Mouse (Mus musculus) myocyte (in vitro differentiated cells): ENCODE measurements around the gene Aip. TPM values are rescaled to one million over a fixed set of nuclear protein-coding genes. Genes with fewer than 3 reads are reported as not detected.
"Not testable (repeated sequence)": the region's sequence is repeated elsewhere in the genome, so short reads cannot be mapped to it uniquely, and the experiment has no call there.

Experiments used
- H3K27me3 ChIP-seq: one replicate; pipeline ENCODE4 v1.6.1; 2011; ENCODE audit not compliant: control insufficient read depth, insufficient read depth, insufficient read length
- H3K36me3 ChIP-seq: one replicate; pipeline ENCODE4 v1.6.1; 2011; ENCODE audit not compliant: control insufficient read depth, insufficient read depth
- H3K4me2 ChIP-seq: one replicate; pipeline ENCODE4 v1.6.1; 2011; ENCODE audit warnings: low read depth, control low read depth
- H3K4me3 ChIP-seq: one replicate; pipeline ENCODE4 v1.5.1; 2011; ENCODE audit warnings: mild to moderate bottlenecking, control low read depth, moderate library complexity
- H3K79me2 ChIP-seq: one replicate; pipeline ENCODE4 v1.6.1; 2011; ENCODE audit not compliant: control insufficient read depth, insufficient read depth
- H3ac ChIP-seq: one replicate; pipeline ENCODE4 v1.6.1; 2011; ENCODE audit not compliant: control insufficient read depth, insufficient read length
- CEBPB ChIP-seq: IDR thresholded peaks from 2 replicates; pipeline ENCODE4 v1.6.1; 2011; ENCODE audit warnings: mild to moderate bottlenecking, moderate library complexity; ENCODE audit not compliant: poor library complexity, insufficient read depth, severe bottlenecking
- E2F4 ChIP-seq: IDR thresholded peaks from one replicate; pipeline ENCODE4 v1.6.1; 2011; ENCODE audit warnings: mild to moderate bottlenecking, control low read depth, moderate library complexity; ENCODE audit not compliant: insufficient read depth
- MAX ChIP-seq: IDR thresholded peaks from one replicate; pipeline ENCODE4 v1.6.1; 2011; ENCODE audit warnings: low read depth, mild to moderate bottlenecking, control low read depth
- MYOD1 ChIP-seq, 3 experiments: IDR thresholded peaks; one replicate each; pipeline ENCODE4 v1.6.1; 2011; ENCODE audit warnings: control low read depth in 2 of 3, low read depth in 2 of 3, mild to moderate bottlenecking in 2 of 3, moderate library complexity in 1 of 3; ENCODE audit not compliant: insufficient read length in 2 of 3, control insufficient read depth in 1 of 3
- MYOG ChIP-seq, 3 experiments: IDR thresholded peaks; one replicate each; pipeline ENCODE4 v1.6.1; 2011; ENCODE audit warnings: control low read depth in 2 of 3, low read depth in 2 of 3, mild to moderate bottlenecking in 2 of 3; ENCODE audit not compliant: insufficient read length in 2 of 3, control insufficient read depth in 1 of 3, insufficient read depth in 1 of 3
- POLR2A ChIP-seq: IDR thresholded peaks from one replicate; pipeline ENCODE4 v1.6.1; 2011; ENCODE audit warnings: low read depth, mild to moderate bottlenecking, control low read depth, moderate library complexity; ENCODE audit not compliant: insufficient read length
- POLR2AphosphoS2 ChIP-seq: IDR thresholded peaks from one replicate; pipeline ENCODE4 v1.6.1; 2011; ENCODE audit warnings: low read depth, control low read depth; ENCODE audit not compliant: insufficient read length
- REST ChIP-seq: IDR thresholded peaks from one replicate; pipeline ENCODE4 v1.6.1; 2011; ENCODE audit warnings: mild to moderate bottlenecking, control low read depth, moderate library complexity; ENCODE audit not compliant: insufficient read depth, insufficient read length
- SRF ChIP-seq: IDR thresholded peaks from one replicate; pipeline ENCODE4 v1.6.1; 2011; ENCODE audit warnings: low read depth; ENCODE audit not compliant: control insufficient read depth, insufficient read length
- TCF12 ChIP-seq: IDR thresholded peaks from one replicate; pipeline ENCODE4 v1.6.1; 2011; ENCODE audit warnings: mild to moderate bottlenecking, control low read depth; ENCODE audit not compliant: poor library complexity, insufficient read depth, severe bottlenecking
- TCF3 ChIP-seq: IDR thresholded peaks from one replicate; pipeline ENCODE4 v1.6.1; 2011; ENCODE audit warnings: low read depth, control low read depth; ENCODE audit not compliant: insufficient read length
- USF1 ChIP-seq: IDR thresholded peaks from one replicate; pipeline ENCODE4 v1.6.1; 2011; ENCODE audit warnings: low read depth, mild to moderate bottlenecking, control low read depth, moderate library complexity
- polyA plus RNA-seq: library from polyadenylated mRNA; unstranded; fragments of >200 nt; fragmentation: generic; extraction: Trizol; gene quantifications from one replicate; pipeline ENCODE4 v1.2.1, GENCODE M21; 2012; ENCODE audit warnings: missing spikeins

The Aip gene
- polyA plus RNA-seq, 1 experiment, result 250 TPM

DNA sequence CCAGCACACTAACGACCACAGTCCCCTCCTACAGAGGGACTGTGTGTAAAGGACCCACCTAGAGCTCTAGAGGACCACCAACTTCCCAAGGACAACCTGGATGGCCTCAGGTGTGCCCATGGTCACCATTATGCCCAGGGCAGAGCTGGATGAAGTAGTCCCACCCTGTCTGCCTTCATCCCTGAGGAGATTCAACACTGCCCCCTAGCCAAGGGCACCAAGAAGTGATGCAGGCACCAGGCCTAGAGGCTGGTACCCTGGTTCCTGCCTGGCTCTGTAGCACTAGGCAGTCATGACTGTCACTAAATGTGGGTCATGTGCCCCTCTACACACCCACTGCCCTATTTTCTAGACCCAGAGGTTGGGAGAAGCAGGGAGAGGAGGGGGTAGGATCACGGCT lies 6.1 kb upstream of the Aip start:
- Histone ChIP-seq H3K36me3 (peaks cover 18% of the 10 kb centered on the region), H3ac (no peak overlapping the region), H3K27me3 (no peaks in the 10 kb centered on the region), H3K4me2 (no peak overlapping the region), H3K4me3 (no peak overlapping the region), H3K79me2 (peaks cover 10% of the 10 kb centered on the region)
- TF ChIP-seq POLR2AphosphoS2 (no peak), TCF3 (no peak), CEBPB (no peak), USF1 (no peak), TCF12 (no peak), MYOD1 (IDR thresholded peaks at IDR 0.05; ENCODE audit: control insufficient read depth in 1 of 3, insufficient read length in 2 of 3, low read depth in 2 of 3) (no peak), POLR2A (no peak), MYOG (IDR thresholded peaks at IDR 0.05; ENCODE audit: control insufficient read depth in 1 of 3, insufficient read depth in 1 of 3, insufficient read length in 2 of 3, low read depth in 2 of 3) (no peak)

DNA sequence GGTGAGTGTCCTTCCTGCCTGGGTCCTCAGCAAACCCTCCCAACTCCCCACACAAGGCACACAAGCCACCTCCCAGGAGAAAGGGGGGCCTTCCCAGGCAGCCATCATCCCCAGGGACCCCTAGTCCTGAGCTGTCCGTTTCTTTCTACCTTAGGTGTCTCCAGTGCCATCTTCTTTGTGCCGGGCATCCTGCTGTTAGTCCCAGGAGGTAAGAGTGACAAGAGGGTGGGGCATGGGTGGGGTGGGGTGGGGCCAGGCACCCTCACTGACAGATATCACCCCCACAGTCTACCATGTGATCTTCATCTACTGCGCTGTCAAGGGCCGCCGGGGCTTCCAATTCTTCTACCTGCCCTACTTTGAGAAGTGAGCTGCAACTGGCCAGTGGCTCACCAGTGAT lies 5.4 kb upstream of the Aip start:
- H3K4me2 ChIP-seq, result no peak overlapping the region
- TF ChIP-seq MYOD1 (IDR thresholded peaks at IDR 0.05; ENCODE audit: control insufficient read depth in 1 of 3, insufficient read length in 2 of 3, low read depth in 2 of 3), result no peak
- no peak for TF ChIP-seq SRF
- TF ChIP-seq USF1, result no peak
- no peak for TF ChIP-seq POLR2A
- no peak for TF ChIP-seq MAX
- no peak for TF ChIP-seq TCF3
- TF ChIP-seq CEBPB, result no peak
- no peak for TF ChIP-seq TCF12
- TF ChIP-seq MYOG (IDR thresholded peaks at IDR 0.05; ENCODE audit: control insufficient read depth in 1 of 3, insufficient read depth in 1 of 3, insufficient read length in 2 of 3, low read depth in 2 of 3), result no peak
- no peak for TF ChIP-seq E2F4
- TF ChIP-seq POLR2AphosphoS2, result no peak
- H3K36me3 ChIP-seq, result peaks cover 18% of the 10 kb centered on the region
- H3ac ChIP-seq, result no peak overlapping the region
- H3K27me3 ChIP-seq, result no peaks in the 10 kb centered on the region
- H3K4me3 ChIP-seq, result no peak overlapping the region
- H3K79me2 ChIP-seq, result peaks cover 15% of the 10 kb centered on the region

DNA sequence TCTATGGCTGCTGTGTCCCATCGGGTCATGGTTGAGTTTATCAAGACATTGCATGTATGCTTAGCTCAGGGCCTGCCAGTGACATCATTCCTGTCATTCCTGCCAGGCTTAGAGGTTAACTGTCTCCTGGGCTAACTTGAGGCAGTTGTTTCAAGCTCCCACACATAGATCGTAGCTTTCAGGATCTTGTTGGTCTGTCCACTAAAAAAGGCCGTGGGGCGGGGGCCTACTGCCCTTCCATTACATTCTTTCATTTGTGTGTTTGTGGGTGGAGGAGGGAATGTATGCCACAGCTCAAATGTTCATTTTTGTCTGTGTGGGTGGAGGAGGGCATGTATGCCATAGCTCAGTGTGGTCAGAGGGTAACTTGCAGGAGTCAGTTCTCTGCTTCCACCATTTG lies 4.4 kb upstream of the Aip start:
- Histone ChIP-seq H3K4me3 (no peak overlapping the region), H3K79me2 (peaks cover 17% of the 10 kb centered on the region), H3ac (no peak overlapping the region), H3K27me3 (no peaks in the 10 kb centered on the region), H3K36me3 (peaks cover 18% of the 10 kb centered on the region), H3K4me2 (peak overlapping the region; percentile 48)
- no peak for TF ChIP-seq USF1
- no peak for TF ChIP-seq MYOD1 (IDR thresholded peaks at IDR 0.05; ENCODE audit: control insufficient read depth in 1 of 3, insufficient read length in 2 of 3, low read depth in 2 of 3)
- TF ChIP-seq E2F4, result no peak
- TF ChIP-seq TCF3, result no peak
- no peak for TF ChIP-seq MAX
- no peak for TF ChIP-seq SRF
- TF ChIP-seq CEBPB, result no peak
- TF ChIP-seq POLR2AphosphoS2, result no peak
- TF ChIP-seq POLR2A, result no peak
- TF ChIP-seq TCF12, result no peak
- TF ChIP-seq MYOG (IDR thresholded peaks at IDR 0.05; ENCODE audit: control insufficient read depth in 1 of 3, insufficient read depth in 1 of 3, insufficient read length in 2 of 3, low read depth in 2 of 3), result no peak
- no peak for TF ChIP-seq REST

DNA sequence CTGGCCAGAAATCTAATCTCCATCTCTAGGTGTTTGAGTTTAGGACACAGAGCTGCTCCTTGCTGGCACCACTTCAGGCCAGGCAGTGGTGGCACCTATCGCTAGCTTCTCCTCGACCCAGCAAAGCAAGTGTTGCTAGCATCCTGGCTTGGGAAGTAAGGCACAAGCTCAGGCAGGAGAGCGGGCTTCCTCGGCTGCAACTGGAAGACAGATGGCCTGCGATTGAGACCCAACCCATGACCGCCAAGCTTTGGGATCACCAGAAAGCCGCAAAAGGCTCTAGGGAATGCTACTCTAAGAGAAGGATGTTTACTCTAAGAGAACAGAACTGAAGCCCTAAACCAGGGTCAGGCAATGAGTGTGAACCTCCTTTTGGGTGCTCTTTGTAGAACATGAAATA lies 3.8 kb upstream of the Aip start:
- H3K36me3 ChIP-seq, result peaks cover 18% of the 10 kb centered on the region
- H3K4me2 ChIP-seq, result peak overlapping the region; percentile 48
- H3K27me3 ChIP-seq, result no peaks in the 10 kb centered on the region
- H3ac ChIP-seq, result no peak overlapping the region
- TF ChIP-seq TCF12, result no peak
- no peak for TF ChIP-seq POLR2AphosphoS2
- no peak for TF ChIP-seq MYOD1 (IDR thresholded peaks at IDR 0.05; ENCODE audit: control insufficient read depth in 1 of 3, insufficient read length in 2 of 3, low read depth in 2 of 3)
- TF ChIP-seq POLR2A, result no peak
- TF ChIP-seq MAX, result no peak
- no peak for TF ChIP-seq CEBPB
- no peak for TF ChIP-seq MYOG (IDR thresholded peaks at IDR 0.05; ENCODE audit: control insufficient read depth in 1 of 3, insufficient read depth in 1 of 3, insufficient read length in 2 of 3, low read depth in 2 of 3)
- no peak for TF ChIP-seq USF1
- TF ChIP-seq E2F4, result no peak
- TF ChIP-seq TCF3, result no peak
- TF ChIP-seq SRF, result no peak
- TF ChIP-seq REST, result no peak
- peaks cover 17% of the 10 kb centered on the region for H3K79me2 ChIP-seq
- H3K4me3 ChIP-seq, result no peak overlapping the region

DNA sequence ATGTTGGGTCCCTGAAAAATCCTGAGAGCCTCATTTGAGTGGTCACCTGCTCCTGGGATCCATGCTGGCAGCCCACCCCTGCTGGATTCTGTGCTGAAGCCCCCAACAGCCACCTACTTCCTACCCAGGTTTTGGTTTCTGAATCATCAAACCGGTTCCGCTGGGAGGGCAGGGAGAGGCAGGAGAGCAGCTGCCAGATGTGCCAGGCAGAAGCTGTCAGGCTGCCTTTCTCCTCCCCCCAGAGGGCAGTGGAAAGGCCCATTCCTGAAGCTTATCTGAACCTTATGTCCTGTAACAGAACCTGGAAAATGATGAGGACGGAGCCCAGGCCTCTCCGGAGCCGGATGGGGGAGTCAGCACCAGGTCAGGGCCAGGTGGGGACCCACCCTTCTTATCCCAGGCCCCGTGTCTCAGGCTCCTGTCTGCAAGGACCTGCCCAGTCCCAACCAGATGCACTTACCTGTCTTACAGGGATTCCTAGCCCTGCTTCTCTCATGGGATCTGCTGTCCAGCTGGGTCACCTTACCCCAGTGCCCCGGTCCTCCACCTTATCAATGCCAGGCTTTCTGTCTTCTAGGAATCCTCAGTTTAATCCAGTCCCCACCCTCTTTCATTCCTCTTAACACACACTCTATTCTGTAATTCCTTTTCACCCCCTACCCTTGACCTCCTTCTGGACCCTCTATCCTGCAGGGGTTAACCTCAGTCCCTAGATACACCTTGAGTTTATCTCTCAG lies 1.3 kb upstream of the Aip start:
- Histone ChIP-seq H3K36me3 (peaks cover 8% of the 10 kb centered on the region), H3K4me3 (peak overlapping the region; percentile 59), H3K79me2 (peaks cover 17% of the 10 kb centered on the region), H3K4me2 (peak overlapping the region; percentile 90), H3ac (peak overlapping the region; percentile 39), H3K27me3 (no peaks in the 10 kb centered on the region)
- TF ChIP-seq MYOD1 (IDR thresholded peaks at IDR 0.05; ENCODE audit: control insufficient read depth in 1 of 3, insufficient read length in 2 of 3, low read depth in 2 of 3) (peak in 2 of 3 experiments; percentile 52 to 56), REST (no peak)

- peak overlapping the region; percentile 39 for H3ac ChIP-seq
Measured at GRCm38 (mm10) chr19:4125268-4125667, 390 bp downstream of the Aip start.

More at GRCm38 (mm10) chr19:4125268-4125667, 390 bp downstream of the Aip start:
- peak overlapping the region; percentile 59 for H3K4me3 ChIP-seq
- H3K27me3 ChIP-seq, H3K36me3 ChIP-seq: not testable (repeated sequence)
- H3K79me2 ChIP-seq, result peaks cover 23% of the 10 kb centered on the region
- H3K4me2 ChIP-seq, result peak overlapping the region; percentile 81
